Mouse (Mus musculus) cerebellum, adult 2 months (tissue): ENCODE data around the gene Synpo2.

Experiments
- CTCF ChIP-seq: fragments of 200-500 bp; IDR thresholded peaks from 2 replicates; pipeline ENCODE4 v1.5.1; 2011; ENCODE audit warnings: low read depth, mild to moderate bottlenecking, control low read depth, low read length, moderate library complexity, borderline replicate concordance; ENCODE audit not compliant: insufficient read depth
- POLR2A ChIP-seq: fragments of 200-500 bp; IDR thresholded peaks from 2 replicates; pipeline ENCODE4 v1.6.1; 2011; ENCODE audit warnings: low read length, control low read depth, borderline replicate concordance; ENCODE audit not compliant: insufficient read depth

DNA sequence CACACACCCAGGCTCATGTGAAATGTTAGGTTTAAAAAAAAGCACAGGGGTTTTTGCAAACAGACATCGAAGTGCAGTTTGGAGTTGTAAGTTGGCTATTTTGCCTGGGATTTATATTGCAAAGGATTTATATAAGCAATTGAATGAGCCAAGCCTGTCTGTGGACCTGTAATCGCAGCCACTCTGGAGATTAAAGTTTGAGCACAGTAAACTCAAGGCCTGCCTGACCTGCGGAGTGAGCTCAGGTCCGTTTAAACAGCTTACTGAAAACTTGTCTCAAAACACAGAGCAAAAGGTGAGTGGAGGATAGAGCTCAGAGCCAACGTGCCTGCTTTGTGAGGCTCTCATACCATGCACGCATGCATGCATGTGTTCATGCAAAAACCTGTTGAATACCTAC is 30.9 kb downstream of the Synpo2 start:
- no peak for TF ChIP-seq CTCF
- no peak for TF ChIP-seq POLR2A
